Comparison of ENCODE assay signal across 16 mouse cellular contexts in genomic region chr4:154022844-154023243, GRCm38 (mm10). TPM values are rescaled to one million over a fixed set of nuclear protein-coding genes. Genes with fewer than 3 reads are reported as not detected.
DNase-seq lines count a peak whose midpoint lies in the region; ATAC-seq lines count a peak whose summit lies in the region.
"Had no signal": no experiment of that assay in that cellular context is flagged by ENCODE, and none has a peak within 500 bp of the region (broad histone marks: within the 10 kb centered on the region; RNA-seq: fewer than 3 reads in every experiment).

No protein-coding gene starts in this region.

- intact Hi-C loops in heart, postnatal 10 days (cut with DNase I): no loop called here
- intact Hi-C loops in heart, postnatal 36 days (cut with DNase I): no loop called here

- H3K36me3 ChIP-seq in liver, embryonic 11.5 days (ENCODE audit: control insufficient read depth, insufficient read depth, low read length): peaks cover 43% of the 10 kb centered on the region
- H3K36me3 ChIP-seq in liver, embryonic 16.5 days (ENCODE audit: control insufficient read depth, insufficient read depth): peaks cover 37% of the 10 kb centered on the region

- 53% methylated on average over 4 of the region's 4 CpGs for WGBS in liver, embryonic 11.5 days
- 47% methylated on average over 4 of the region's 4 CpGs for WGBS in liver, embryonic 16.5 days (ENCODE audit: insufficient replicate concordance)

- H3K9me3 ChIP-seq in liver, embryonic 11.5 days (ENCODE audit: control insufficient read depth, low read length): no peaks in the 10 kb centered on the region
- H3K9me3 ChIP-seq in liver, embryonic 16.5 days (replicated peaks; ENCODE audit: control insufficient read depth, low read length): no peaks in the 10 kb centered on the region
- H3K9me3 ChIP-seq: megakaryocyte, embryonic 14.5 days; neural tube, embryonic 13.5 days had no signal

- no peak for ATAC-seq in liver, embryonic 11.5 days (replicated peaks; ENCODE audit: low FRiP score)
- ATAC-seq in liver, embryonic 16.5 days (ENCODE audit: low read depth): no peak

- H3K27me3 ChIP-seq in liver, embryonic 11.5 days (replicated peaks; ENCODE audit: control insufficient read depth, insufficient read depth, low read length): no peaks in the 10 kb centered on the region
- H3K27me3 ChIP-seq in liver, embryonic 16.5 days (ENCODE audit: control insufficient read depth, insufficient read depth, low read depth, low read length): no peaks in the 10 kb centered on the region

- peak overlapping the region; percentile 92 for H3K9ac ChIP-seq in liver, embryonic 11.5 days (ENCODE audit: low read depth, low read length)
- peak overlapping the region; percentile 95 for H3K9ac ChIP-seq in liver, embryonic 16.5 days (ENCODE audit: low read depth, low read length)
- H3K9ac ChIP-seq: neural tube, embryonic 13.5 days had no signal

- peaks cover 49% of the 10 kb centered on the region for H3K4me1 ChIP-seq in liver, embryonic 11.5 days (replicated peaks; ENCODE audit: control insufficient read depth, insufficient read depth, low read length)
- H3K4me1 ChIP-seq in liver, embryonic 16.5 days (ENCODE audit: control insufficient read depth, low read depth, low read length): peaks cover 51% of the 10 kb centered on the region

- peak overlapping the region; percentile 88 for H3K4me2 ChIP-seq in liver, embryonic 11.5 days
- peak overlapping the region; percentile 94 for H3K4me2 ChIP-seq in liver, embryonic 16.5 days (ENCODE audit: low read depth, low read length)
- H3K4me2 ChIP-seq: neural tube, embryonic 13.5 days had no signal

- peak overlapping the region; percentile 81 for H3K4me3 ChIP-seq in liver, embryonic 11.5 days (ENCODE audit: low read depth, low read length)
- peak overlapping the region; percentile 93 for H3K4me3 ChIP-seq in liver, embryonic 16.5 days (ENCODE audit: low read depth, low read length)
- H3K4me3 ChIP-seq: neural tube, embryonic 13.5 days had no signal

- H3K27ac ChIP-seq in liver, embryonic 11.5 days (ENCODE audit: low read depth, low read length): peak overlapping the region; percentile 94
- H3K27ac ChIP-seq in liver, embryonic 16.5 days (ENCODE audit: low read length): peak overlapping the region; percentile 93
- H3K27ac ChIP-seq: neural tube, embryonic 13.5 days had no signal

- peak; percentile 14 to 24 for DNase-seq in heart, postnatal 10 days
- DNase-seq in heart, postnatal 36 days: no peak
- no peak for DNase-seq in liver, embryonic 11.5 days (ENCODE audit: low spot score)
- DNase-seq in liver: no peak
- peak; percentile 67 for DNase-seq in brain, adult 2 months (ENCODE audit: low read depth, low spot score)
- DNase-seq in cerebellum, adult 18-20 months: no peak
- DNase-seq: cerebellum, adult 11-12 months; right cerebral cortex, postnatal 4 days; thymus, postnatal 14 days had no signal

RNA-seq across cellular contexts. Expression of gene Smim1, which starts 3.2 kb away (rescaled TPM):
- 10 to 100 TPM in 1 of 2 experiments, 1 to 10 TPM in 1; 8.6 to 10.3 TPM for total RNA-seq in heart, postnatal 10 days (2021)
- 1 to 10 TPM; 5.9 to 7.0 TPM for total RNA-seq in heart, postnatal 36 days (2021)
- polyA plus RNA-seq in liver, embryonic 11.5 days (2014; fragmentation: Nextera tagmentation; extraction: Ambion mirVana): 414 and 426 TPM in 2 replicates
- polyA plus RNA-seq in liver, embryonic 16.5 days (2015; fragmentation: Nextera tagmentation; extraction: Ambion mirVana): 271 and 290 TPM in 2 replicates

RNA-seq across cellular contexts. Expression of gene Lrrc47, which starts 11.3 kb away (rescaled TPM):
- total RNA-seq in heart, postnatal 10 days (2021): 10 to 100 TPM; 38.6 to 42.2 TPM
- 10 to 100 TPM; 30.6 to 33.1 TPM for total RNA-seq in heart, postnatal 36 days (2021)
- 20.3 and 22.5 TPM in 2 replicates for polyA plus RNA-seq in liver, embryonic 11.5 days (2014; fragmentation: Nextera tagmentation; extraction: Ambion mirVana)
- 11.8 and 12.2 TPM in 2 replicates for polyA plus RNA-seq in liver, embryonic 16.5 days (2015; fragmentation: Nextera tagmentation; extraction: Ambion mirVana)

RNA-seq across cellular contexts. Expression of gene Ccdc27, which starts 19.6 kb away (rescaled TPM):
- not detected for total RNA-seq in heart, postnatal 10 days (2021)
- total RNA-seq in heart, postnatal 36 days (2021): not detected
- polyA plus RNA-seq in liver, embryonic 11.5 days (2014; fragmentation: Nextera tagmentation; extraction: Ambion mirVana): 0.08 TPM in 1 of 2 replicates, not detected in the other
- 0.04 TPM in 1 of 2 replicates, not detected in the other for polyA plus RNA-seq in liver, embryonic 16.5 days (2015; fragmentation: Nextera tagmentation; extraction: Ambion mirVana)
- total RNA-seq: adrenal gland, adult 18-20 months; gastrocnemius, adult 18-20 months; left cerebral cortex, postnatal 36 days had no signal
- polyA plus RNA-seq: embryonic facial prominence, embryonic 11.5 days; neural tube, embryonic 13.5 days had no signal

RNA-seq across cellular contexts. Expression of gene Cep104, which starts 47.9 kb away (rescaled TPM):
- total RNA-seq in heart, postnatal 10 days (2021): 10 to 100 TPM; 23.6 to 24.4 TPM
- 10 to 100 TPM; 28.0 to 29.6 TPM for total RNA-seq in heart, postnatal 36 days (2021)
- polyA plus RNA-seq in liver, embryonic 11.5 days (2014; fragmentation: Nextera tagmentation; extraction: Ambion mirVana): 14.3 and 15.8 TPM in 2 replicates
- polyA plus RNA-seq in liver, embryonic 16.5 days (2015; fragmentation: Nextera tagmentation; extraction: Ambion mirVana): 5.3 and 5.6 TPM in 2 replicates

RNA-seq across cellular contexts. Expression of gene Dffb, which starts 47.9 kb away (rescaled TPM):
- total RNA-seq in heart, postnatal 10 days (2021): 1 to 10 TPM; 4.7 to 4.8 TPM
- 1 to 10 TPM; 3.7 to 4.4 TPM for total RNA-seq in heart, postnatal 36 days (2021)
- polyA plus RNA-seq in liver, embryonic 11.5 days (2014; fragmentation: Nextera tagmentation; extraction: Ambion mirVana): 17.2 and 18.5 TPM in 2 replicates
- 6.7 and 6.9 TPM in 2 replicates for polyA plus RNA-seq in liver, embryonic 16.5 days (2015; fragmentation: Nextera tagmentation; extraction: Ambion mirVana)

Comparison
In these comparisons a context has a peak if more than half of its experiments do, and no peak if none do; other contexts are left out.
1. DNase-seq: peak in heart, postnatal 10 days (2 of 2) and brain, adult 2 months (single experiment); none in heart, postnatal 36 days (0 of 2), liver, embryonic 11.5 days (single experiment), liver (single experiment) and cerebellum, adult 18-20 months (0 of 2).